25 mouse cellular contexts compared by ENCODE assay signal in genomic region chr8:121526811-121527550, GRCm38 (mm10). TPM values are rescaled to one million over a fixed set of nuclear protein-coding genes. Genes with fewer than 3 reads are reported as not detected.
DNase-seq lines count a peak whose midpoint lies in the region; ATAC-seq and TF ChIP-seq lines count a peak whose summit lies in the region.
"Had no signal": no experiment of that assay in that cellular context is flagged by ENCODE, and none has a peak within 500 bp of the region (broad histone marks: within the 10 kb centered on the region; RNA-seq: fewer than 3 reads in every experiment).

No protein-coding gene starts in this region.

- TF ChIP-seq POLR2A in kidney, adult 2 months (IDR thresholded peaks at IDR 0.05; ENCODE audit: low read depth, low read length): no peak

- TF ChIP-seq CTCF in kidney, adult 2 months (conservative IDR thresholded peaks at IDR 0.05; ENCODE audit: insufficient read depth, insufficient read length, low read depth, low read length): no peak
- no peak for TF ChIP-seq CTCF in lung, embryonic 14.5 days (IDR thresholded peaks at IDR 0.05; ENCODE audit: low read depth)

- H3K27me3 ChIP-seq in kidney, embryonic 15.5 days: 0 out of 2 replicates have a peak, but pooled peaks cover 2% of the 10 kb centered on the region
- no peaks in the 10 kb centered on the region for H3K27me3 ChIP-seq in kidney, adult 2 months (replicated peaks; ENCODE audit: control insufficient read depth, insufficient read depth, low read length)
- no peaks in the 10 kb centered on the region for H3K27me3 ChIP-seq in lung, embryonic 14.5 days (ENCODE audit: insufficient read depth, low read length)
- no peaks in the 10 kb centered on the region; the same call in none of the 2 replicates for H3K27me3 ChIP-seq in embryonic facial prominence, embryonic 14.5 days (replicated peaks; ENCODE audit: control insufficient read depth, insufficient read depth, low read length)
- H3K27me3 ChIP-seq: hindbrain, embryonic 15.5 days had no signal

- no peaks in the 10 kb centered on the region for H3K36me3 ChIP-seq in kidney, embryonic 15.5 days
- H3K36me3 ChIP-seq in kidney, adult 2 months (ENCODE audit: control insufficient read depth, insufficient read depth, low read length): no peaks in the 10 kb centered on the region
- H3K36me3 ChIP-seq in lung, embryonic 14.5 days (ENCODE audit: insufficient read depth): no peaks in the 10 kb centered on the region
- H3K36me3 ChIP-seq in embryonic facial prominence, embryonic 14.5 days (ENCODE audit: control insufficient read depth, insufficient read depth, low read length): no peaks in the 10 kb centered on the region
- H3K36me3 ChIP-seq: heart, embryonic 13.5 days; hindbrain, embryonic 15.5 days; intestine, embryonic 15.5 days; midbrain, embryonic 10.5 days had no signal

- WGBS in kidney, embryonic 15.5 days: 40% methylated on average over 6 of the region's 6 CpGs
- WGBS in kidney, adult 2 months: 37% methylated on average over 6 of the region's 6 CpGs
- WGBS in lung, embryonic 14.5 days: 37% methylated on average over 6 of the region's 6 CpGs
- 49% methylated on average over 6 of the region's 6 CpGs for WGBS in embryonic facial prominence, embryonic 14.5 days

- H3K27ac ChIP-seq in kidney, embryonic 15.5 days: peak overlapping the region; percentile 27; the same call in 1 of the 2 replicates
- H3K27ac ChIP-seq in kidney, adult 2 months (ENCODE audit: insufficient read depth, low read depth, low read length): no peak overlapping the region
- peak overlapping the region; percentile 46; the same call in 1 of the 2 replicates for H3K27ac ChIP-seq in lung, embryonic 14.5 days (ENCODE audit: low read depth)
- no peak overlapping the region for H3K27ac ChIP-seq in embryonic facial prominence, embryonic 14.5 days (replicated peaks; ENCODE audit: low read depth, low read length)
- H3K27ac ChIP-seq: heart, embryonic 13.5 days; hindbrain, embryonic 15.5 days; intestine, embryonic 15.5 days; layer of hippocampus, adult 2 months; macrophage; midbrain, embryonic 10.5 days had no signal

- no peak overlapping the region for H3K4me2 ChIP-seq in kidney, embryonic 15.5 days
- no peak overlapping the region for H3K4me2 ChIP-seq in lung, embryonic 14.5 days
- H3K4me2 ChIP-seq in embryonic facial prominence, embryonic 14.5 days (ENCODE audit: low read depth, low read length): no peak overlapping the region
- H3K4me2 ChIP-seq: heart, embryonic 13.5 days; hindbrain, embryonic 15.5 days; intestine, embryonic 15.5 days; liver, embryonic 11.5 days had no signal

- ATAC-seq in kidney, embryonic 15.5 days (replicated peaks; ENCODE audit: low FRiP score): no peak
- peak; percentile 10; the same call in 1 of the 2 replicates for ATAC-seq in lung, embryonic 14.5 days (ENCODE audit: insufficient read depth)
- ATAC-seq in embryonic facial prominence, embryonic 14.5 days (ENCODE audit: low read depth): no peak
- ATAC-seq: forebrain, embryonic 14.5 days; intestine, embryonic 15.5 days had no signal

- no peak overlapping the region for H3K9ac ChIP-seq in kidney, embryonic 15.5 days
- no peak overlapping the region for H3K9ac ChIP-seq in lung, embryonic 14.5 days
- H3K9ac ChIP-seq in embryonic facial prominence, embryonic 14.5 days (ENCODE audit: low read depth, low read length): no peak overlapping the region
- H3K9ac ChIP-seq: heart, embryonic 13.5 days; hindbrain, embryonic 15.5 days; intestine, embryonic 15.5 days had no signal

- H3K4me3 ChIP-seq in kidney, embryonic 15.5 days (replicated peaks): no peak overlapping the region
- H3K4me3 ChIP-seq in kidney, adult 2 months (ENCODE audit: insufficient read depth, low read depth, low read length): no peak overlapping the region
- no peak overlapping the region for H3K4me3 ChIP-seq in lung, embryonic 14.5 days (ENCODE audit: low read depth, low read length)
- no peak overlapping the region for H3K4me3 ChIP-seq in embryonic facial prominence, embryonic 14.5 days (ENCODE audit: low read depth, low read length)
- H3K4me3 ChIP-seq: heart, embryonic 13.5 days; hindbrain, embryonic 15.5 days; intestine, embryonic 15.5 days; layer of hippocampus, adult 2 months; midbrain, embryonic 10.5 days had no signal

- peaks cover 27% of the 10 kb centered on the region for H3K4me1 ChIP-seq in kidney, embryonic 15.5 days
- no peaks in the 10 kb centered on the region for H3K4me1 ChIP-seq in kidney, adult 2 months (ENCODE audit: control insufficient read depth, insufficient read depth, low read length)
- peaks cover 13% of the 10 kb centered on the region for H3K4me1 ChIP-seq in lung, embryonic 14.5 days (ENCODE audit: insufficient read depth)
- H3K4me1 ChIP-seq in embryonic facial prominence, embryonic 14.5 days (ENCODE audit: control insufficient read depth, insufficient read depth, low read length): peaks cover 11% of the 10 kb centered on the region; the same call in 1 of the 2 replicates
- H3K4me1 ChIP-seq: hindbrain, embryonic 15.5 days had no signal

- H3K9me3 ChIP-seq in kidney, embryonic 15.5 days (replicated peaks): no peaks in the 10 kb centered on the region
- no peaks in the 10 kb centered on the region for H3K9me3 ChIP-seq in lung, embryonic 14.5 days (ENCODE audit: low read depth, low read length)
- no peaks in the 10 kb centered on the region for H3K9me3 ChIP-seq in embryonic facial prominence, embryonic 14.5 days (ENCODE audit: control insufficient read depth, low read length)
- H3K9me3 ChIP-seq: heart, embryonic 13.5 days; hindbrain, embryonic 15.5 days; intestine, embryonic 15.5 days; midbrain, embryonic 10.5 days had no signal

- no peak for DNase-seq in kidney, adult 2 months
- DNase-seq in lung, embryonic 14.5 days: peak; percentile 55
- DNase-seq in lung, adult 18-20 months: no peak
- DNase-seq in Muller cell, postnatal 12 days (ENCODE audit: inconsistent ontology term): peak; percentile 57
- peak; percentile 46 for DNase-seq in embryonic facial prominence, embryonic 14.5 days (ENCODE audit: low spot score)
- no peak for DNase-seq in layer of hippocampus, adult 9-11 months
- DNase-seq in right cerebral cortex, adult 2 months (ENCODE audit: low spot score in 2 of 2): no peak
- DNase-seq: adrenal gland, adult 2 months; cerebellum, adult 2 months; cerebellum, postnatal 36 days; gastrocnemius, postnatal 25 days; heart, postnatal 4 days; thymus, postnatal 36 days had no signal

RNA-seq across cellular contexts. Expression of gene 1700018B08Rik, which starts 17.1 kb away (rescaled TPM):
- not detected in 2 replicates for polyA plus RNA-seq in kidney, embryonic 15.5 days (2015; fragmentation: Nextera tagmentation; extraction: Ambion mirVana)
- 0.22 TPM in 1 of 2 replicates, not detected in the other for polyA plus RNA-seq in kidney, adult 2 months (2012; rRNA removed)
- not detected in 2 replicates for polyA plus RNA-seq in lung, embryonic 14.5 days (2014; fragmentation: Nextera tagmentation; extraction: Ambion mirVana)
- polyA plus RNA-seq in embryonic facial prominence, embryonic 14.5 days (2014; fragmentation: Nextera tagmentation; extraction: Ambion mirVana): not detected in 2 replicates
- polyA plus RNA-seq: adrenal gland, adult 2 months; C2C12; cerebellum, adult 2 months; forebrain, embryonic 14.5 days; heart, embryonic 13.5 days; hindbrain, embryonic 15.5 days; intestine, embryonic 15.5 days; liver, embryonic 11.5 days; macrophage; midbrain, embryonic 10.5 days; midbrain, postnatal 0 days; small intestine, adult 2 months had no signal

RNA-seq across cellular contexts. Expression of gene Fbxo31, which starts 51.6 kb away (rescaled TPM):
- 16.6 and 17.5 TPM in 2 replicates for polyA plus RNA-seq in kidney, embryonic 15.5 days (2015; fragmentation: Nextera tagmentation; extraction: Ambion mirVana)
- polyA plus RNA-seq in kidney, adult 2 months (2012; rRNA removed): 16.2 and 16.4 TPM in 2 replicates
- polyA plus RNA-seq in lung, embryonic 14.5 days (2014; fragmentation: Nextera tagmentation; extraction: Ambion mirVana): 17.5 and 18.4 TPM in 2 replicates
- polyA plus RNA-seq in embryonic facial prominence, embryonic 14.5 days (2014; fragmentation: Nextera tagmentation; extraction: Ambion mirVana): 15.3 and 20.1 TPM in 2 replicates

Comparison
In these comparisons a context has a peak if more than half of its experiments do, and no peak if none do; other contexts are left out.
1. H3K27ac ChIP-seq: peak in kidney, embryonic 15.5 days (single experiment) and lung, embryonic 14.5 days (single experiment); none in kidney, adult 2 months (single experiment) and embryonic facial prominence, embryonic 14.5 days (single experiment).
2. DNase-seq: peak in lung, embryonic 14.5 days (single experiment), Muller cell, postnatal 12 days (single experiment) and embryonic facial prominence, embryonic 14.5 days (single experiment); none in kidney, adult 2 months (single experiment), lung, adult 18-20 months (0 of 2), layer of hippocampus, adult 9-11 months (single experiment) and right cerebral cortex, adult 2 months (0 of 2).